13 mouse cellular contexts compared by ENCODE assay signal in the genomic region with DNA sequence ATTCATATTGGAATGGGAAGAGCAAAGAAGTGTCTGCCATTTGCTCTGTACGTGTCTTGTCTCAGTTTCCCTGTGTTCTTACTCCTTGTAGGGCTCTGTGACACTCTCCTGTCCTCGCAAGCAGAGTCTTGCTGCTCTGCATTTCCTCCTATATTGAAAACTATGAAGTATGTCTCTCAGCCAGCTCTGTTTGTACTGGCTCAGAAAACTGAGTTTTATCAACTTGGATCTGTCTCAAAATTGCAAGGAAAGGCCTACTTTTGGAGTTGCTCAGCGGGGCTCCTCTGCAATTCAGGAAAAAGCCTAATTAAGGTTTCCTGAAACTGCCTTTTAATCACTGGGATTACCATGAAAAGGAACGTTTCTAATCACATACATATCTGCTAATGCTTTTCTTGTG.
"Had no signal": no experiment of that assay in that cellular context is flagged by ENCODE, and none has a peak within 500 bp of the region (broad histone marks: within the 10 kb centered on the region; RNA-seq: fewer than 3 reads in every experiment).

No protein-coding gene starts in this region.

- H3K4me2 ChIP-seq: midbrain, embryonic 13.5 days; neural tube, embryonic 15.5 days had no signal

- H3K27me3 ChIP-seq: midbrain, embryonic 13.5 days; neural tube, embryonic 15.5 days had no signal

- DNase-seq: kidney, adult 9 months; kidney, postnatal 14 days; lung, adult 2 months; lung, postnatal 36 days; right cerebral cortex, adult 18-20 months; right cerebral cortex, postnatal 25 days; thymus, postnatal 36 days had no signal

- H3K36me3 ChIP-seq: midbrain, embryonic 13.5 days; neural tube, embryonic 15.5 days had no signal

- H3K9me3 ChIP-seq: limb, embryonic 10.5 days; midbrain, embryonic 13.5 days; neural tube, embryonic 15.5 days had no signal

- H3K9ac ChIP-seq: liver, embryonic 14.5 days; midbrain, embryonic 13.5 days; neural tube, embryonic 15.5 days had no signal

- ATAC-seq: midbrain, embryonic 13.5 days had no signal

- H3K27ac ChIP-seq: left cerebral cortex, adult 2 months; limb, embryonic 10.5 days; liver, embryonic 14.5 days; midbrain, embryonic 13.5 days had no signal

- H3K4me3 ChIP-seq: left cerebral cortex, adult 2 months; limb, embryonic 10.5 days; midbrain, embryonic 13.5 days; myocyte; neural tube, embryonic 15.5 days had no signal
